Mouse (Mus musculus): Measurements from ENCODE around the gene Zswim9. TPM values are rescaled to one million over a fixed set of nuclear protein-coding genes. Genes with fewer than 3 reads are reported as not detected.

Zswim9 gene
- polyA plus RNA-seq, 1 experiment from 2014 or later = 15.8 TPM

- ATAC-seq (ENCODE audit: low FRiP score) = no peak
- Histone ChIP-seq H3K9me3 (no peaks in the 10 kb centered on the region), H3K27ac (no peak overlapping the region), H3K36me3 (replicated peaks) (no peaks in the 10 kb centered on the region), H3K4me2 (no peak overlapping the region), H3K27me3 (peaks cover 10% of the 10 kb centered on the region; the same call in 1 of the 2 replicates), H3K4me3 (replicated peaks) (no peak overlapping the region), H3K4me1 (no peaks in the 10 kb centered on the region), H3K9ac (no peak overlapping the region)
- WGBS = 47% methylated on average over 50 of the region's 50 CpGs
These were observed 17.5 kb downstream of the Zswim9 start for GRCm38 (mm10) chr7:13260746-13261700.

GRCm38 (mm10) chr7:13212720-13213119, 65.8 kb downstream of the Zswim9 start, which contains the start of gene Vmn1r89:
Vmn1r89 (plus strand) TSS chr7:13213020.
- H3K9ac ChIP-seq = no peak within 1 kb of the TSS
- no peak for ATAC-seq (ENCODE audit: low FRiP score)
- no peak within 1 kb of the TSS for H3K27ac ChIP-seq
- H3K4me3 ChIP-seq (replicated peaks) = no peak within 1 kb of the TSS
- no peak within 1 kb of the TSS for H3K4me2 ChIP-seq
- no peaks in the 10 kb centered on the region for H3K27me3 ChIP-seq
- H3K36me3 ChIP-seq (replicated peaks) = no peaks in the 10 kb centered on the region
- no peaks in the 10 kb centered on the region for H3K9me3 ChIP-seq
- H3K4me1 ChIP-seq = no peaks in the 10 kb centered on the region

Other genes starting within 250 kb of the Zswim9 start
- gene Chmp2a, start 243.9 kb downstream of the Zswim9 start, polyA plus RNA-seq (2016; fragmentation: Nextera tagmentation; extraction: Ambion mirVana) = 127 and 132 TPM in 2 replicates
- 107 and 154 TPM in 2 replicates for gene Ube2m, start 240.4 kb downstream of the Zswim9 start, polyA plus RNA-seq (2016; fragmentation: Nextera tagmentation; extraction: Ambion mirVana)
- 5.3 and 5.4 TPM in 2 replicates for gene Mzf1, start 224.0 kb downstream of the Zswim9 start, polyA plus RNA-seq (2016; fragmentation: Nextera tagmentation; extraction: Ambion mirVana)
- not detected in 2 replicates for gene Vmn1r85, start 183.5 kb downstream of the Zswim9 start, polyA plus RNA-seq (2016; fragmentation: Nextera tagmentation; extraction: Ambion mirVana)
- not detected in 2 replicates for gene Vmn1r86, start 158.8 kb downstream of the Zswim9 start, polyA plus RNA-seq (2016; fragmentation: Nextera tagmentation; extraction: Ambion mirVana)
- not detected in 2 replicates for gene Vmn1r87, start 138.6 kb downstream of the Zswim9 start, polyA plus RNA-seq (2016; fragmentation: Nextera tagmentation; extraction: Ambion mirVana)
- 0.03 TPM in 1 of 2 replicates, not detected in the other for gene Vmn1r88, start 119.2 kb downstream of the Zswim9 start, polyA plus RNA-seq (2016; fragmentation: Nextera tagmentation; extraction: Ambion mirVana)
- gene Vmn1r89, start 65.7 kb downstream of the Zswim9 start, polyA plus RNA-seq (2016; fragmentation: Nextera tagmentation; extraction: Ambion mirVana) = not detected in 2 replicates
- gene Lig1, start 1.4 kb downstream of the Zswim9 start, polyA plus RNA-seq (2016; fragmentation: Nextera tagmentation; extraction: Ambion mirVana) = 137 and 140 TPM in 2 replicates
- 1.7 and 1.9 TPM in 2 replicates for gene Pla2g4c, start 45.9 kb upstream of the Zswim9 start, polyA plus RNA-seq (2016; fragmentation: Nextera tagmentation; extraction: Ambion mirVana)
- gene Cabp5, start 119.4 kb upstream of the Zswim9 start, polyA plus RNA-seq (2016; fragmentation: Nextera tagmentation; extraction: Ambion mirVana) = 0.14 TPM in 1 of 2 replicates, not detected in the other
- gene Bsph1, start 172.1 kb upstream of the Zswim9 start, polyA plus RNA-seq (2016; fragmentation: Nextera tagmentation; extraction: Ambion mirVana) = not detected in 2 replicates